Mouse (Mus musculus) MEL (cell line): ENCODE results near the gene Sf1. TPM values are rescaled to one million over a fixed set of nuclear protein-coding genes. Genes with fewer than 3 reads are reported as not detected.

Experiments
- DNase-seq: peaks from one replicate; pipeline ENCODE4 v3.0.0; 2011; ENCODE audit warnings: low read depth, low spot score
- H3K27ac ChIP-seq: 2 replicates; pipeline ENCODE4 v1.5.1; 2012; ENCODE audit warnings: low read depth, mild to moderate bottlenecking, control low read depth, low read length, moderate library complexity; ENCODE audit not compliant: control insufficient read depth
- H3K27me3 ChIP-seq, 2 experiments: fragments of 150-350 bp in 1 of 2; sonication (generic) in 1 of 2; 2 replicates each; pipeline ENCODE4 v1.6.1; 2012; ENCODE audit warnings: low read length in 2 of 2, mild to moderate bottlenecking in 2 of 2, improper control_type of control experiment in 1 of 2, moderate library complexity in 1 of 2; ENCODE audit not compliant: insufficient read depth in 2 of 2, control insufficient read depth in 1 of 2
- H3K36me3 ChIP-seq, 2 experiments: 2 replicates each; pipeline ENCODE4 v1.6.1; 2012 to 2014; ENCODE audit warnings: low read length in 2 of 2, improper control_type of control experiment in 1 of 2, inconsistent platforms in 1 of 2, mild to moderate bottlenecking in 1 of 2; ENCODE audit not compliant: insufficient read depth in 2 of 2, control insufficient read depth in 1 of 2
- H3K4me1 ChIP-seq, 2 experiments: fragments of 150-350 bp in 1 of 2; sonication (generic) in 1 of 2; 2 replicates each; pipeline ENCODE4 v1.6.1; 2012; ENCODE audit warnings: low read length in 2 of 2, improper control_type of control experiment in 1 of 2, mild to moderate bottlenecking in 1 of 2; ENCODE audit not compliant: insufficient read depth in 2 of 2, control insufficient read depth in 1 of 2
- H3K4me3 ChIP-seq, 2 experiments: fragments of 150-350 bp in 1 of 2; sonication (generic) in 1 of 2; 2 replicates each; pipeline ENCODE4 v1.5.1; 2012; ENCODE audit warnings: low read depth in 2 of 2, low read length in 2 of 2, mild to moderate bottlenecking in 2 of 2, moderate library complexity in 2 of 2, control low read depth in 1 of 2, improper control_type of control experiment in 1 of 2; ENCODE audit not compliant: control insufficient read depth in 1 of 2, insufficient read depth in 1 of 2
- H3K79me2 ChIP-seq: 2 replicates; pipeline ENCODE4 v1.6.1; 2012; ENCODE audit warnings: mild to moderate bottlenecking, low read length, moderate library complexity; ENCODE audit not compliant: control insufficient read depth, poor library complexity, insufficient read depth
- H3K9ac ChIP-seq: 2 replicates; pipeline ENCODE4 v1.6.1; 2012; ENCODE audit warnings: low read depth, mild to moderate bottlenecking, control low read depth, low read length, moderate library complexity; ENCODE audit not compliant: control insufficient read depth, poor library complexity, severe bottlenecking
- H3K9me3 ChIP-seq: fragments of 150-350 bp; sonication (generic); replicated peaks from 2 replicates; pipeline ENCODE4 v1.6.1; 2012; ENCODE audit warnings: mild to moderate bottlenecking, low read length, improper control_type of control experiment, moderate library complexity; ENCODE audit not compliant: insufficient read depth
- E2F4 ChIP-seq: IDR thresholded peaks from 2 replicates; pipeline ENCODE4 v1.6.1; 2011; ENCODE audit warnings: low read depth, low read length, improper control_type of control experiment, borderline replicate concordance
- EP300 ChIP-seq, 2 experiments: IDR thresholded peaks; 2 replicates each; pipeline ENCODE4 v1.6.1; 2011; ENCODE audit warnings: improper control_type of control experiment in 2 of 2, low read length in 2 of 2, low read depth in 1 of 2, mild to moderate bottlenecking in 1 of 2
- GABPA ChIP-seq: IDR thresholded peaks from 2 replicates; pipeline ENCODE4 v1.6.1; 2012; ENCODE audit warnings: low read depth, mild to moderate bottlenecking, inconsistent platforms, low read length, improper control_type of control experiment, moderate library complexity
- GATA1 ChIP-seq: IDR thresholded peaks from 2 replicates; pipeline ENCODE4 v1.6.1; 2011; ENCODE audit warnings: low read depth, low read length, improper control_type of control experiment
- HCFC1 ChIP-seq: IDR thresholded peaks from 2 replicates; pipeline ENCODE4 v1.6.1; 2012; ENCODE audit warnings: low read depth, mild to moderate bottlenecking, inconsistent platforms, low read length, improper control_type of control experiment, moderate library complexity
- JUND ChIP-seq: IDR thresholded peaks from 2 replicates; pipeline ENCODE4 v1.6.1; 2011; ENCODE audit warnings: low read depth, mild to moderate bottlenecking, improper control_type of control experiment, low read length
- KAT2A ChIP-seq: conservative IDR thresholded peaks from 2 replicates; pipeline ENCODE4 v1.6.1; 2012; ENCODE audit warnings: low read depth, low read length, improper control_type of control experiment, inconsistent platforms
- MAFK ChIP-seq: IDR thresholded peaks from 2 replicates; pipeline ENCODE4 v1.6.1; 2011; ENCODE audit warnings: low read depth, mild to moderate bottlenecking, low read length, improper control_type of control experiment, borderline replicate concordance
- MAX ChIP-seq: IDR thresholded peaks from 2 replicates; pipeline ENCODE4 v1.6.1; 2011; ENCODE audit warnings: low read length, improper control_type of control experiment
- MXI1 ChIP-seq: IDR thresholded peaks from 2 replicates; pipeline ENCODE4 v1.6.1; 2011; ENCODE audit warnings: mild to moderate bottlenecking, low read depth, low read length, improper control_type of control experiment
- MYB ChIP-seq: IDR thresholded peaks from 2 replicates; pipeline ENCODE4 v1.6.1; 2011; ENCODE audit warnings: mild to moderate bottlenecking, low read depth, low read length, improper control_type of control experiment
- MYC ChIP-seq: IDR thresholded peaks from 2 replicates; pipeline ENCODE4 v1.6.1; 2011; ENCODE audit warnings: low read depth, mild to moderate bottlenecking, low read length, improper control_type of control experiment, moderate library complexity
- POLR2AphosphoS5 ChIP-seq: IDR thresholded peaks from 2 replicates; pipeline ENCODE4 v1.6.1; 2012; ENCODE audit warnings: low read depth, borderline replicate concordance, mild to moderate bottlenecking, inconsistent platforms, low read length, moderate library complexity, mixed read lengths
- RAD21 ChIP-seq: IDR thresholded peaks from 2 replicates; pipeline ENCODE4 v1.6.1; 2011; ENCODE audit warnings: mild to moderate bottlenecking, low read depth, low read length, improper control_type of control experiment
- TAL1 ChIP-seq: IDR thresholded peaks from 2 replicates; pipeline ENCODE4 v1.6.1; 2012; ENCODE audit warnings: mild to moderate bottlenecking, inconsistent platforms, low read length, moderate library complexity, mixed read lengths
- ZNF384 ChIP-seq: IDR thresholded peaks from 2 replicates; pipeline ENCODE4 v1.6.1; 2012; ENCODE audit warnings: low read depth, mild to moderate bottlenecking, inconsistent platforms, low read length, improper control_type of control experiment
- polyA plus RNA-seq, 2 experiments: library from polyadenylated mRNA; stranded (reverse) in 1 of 2; unstranded in 1 of 2; fragments of >175 nt in 1 of 2; fragments of >200 nt in 1 of 2; gene quantifications; 2 replicates each; pipeline versions ENCODE4 v1.2.1 to v1.2.4; 2012; ENCODE audit warnings: low replicate concordance in 2 of 2, low read depth in 1 of 2; ENCODE audit not compliant: insufficient read length in 2 of 2, insufficient read depth in 1 of 2, missing spikeins in 1 of 2
- total RNA-seq: library from RNA; depleted of rRNA; stranded (reverse); fragments of 300-350 nt; gene quantifications from 2 replicates; pipeline ENCODE4 v1.2.3, GENCODE M21; 2012

Gene Sf1
- total and polyA plus RNA-seq, 3 experiments, result 65.7 to 245 (median 211) TPM

- H3K27me3 ChIP-seq, result no peaks in the 10 kb centered on the region
- no peak for TF ChIP-seq MAX
- TF ChIP-seq, all 39 proteins: peak for 0
- Histone ChIP-seq H3K9ac (no peak overlapping the region), H3K79me2 (no peaks in the 10 kb centered on the region; the same call in 1 of the 2 replicates), H3K27ac (no peak overlapping the region), H3K9me3 (no peaks in the 10 kb centered on the region), H3K4me1 (peaks cover 0 to 22% of the 10 kb centered on the region in 2 experiments; a peak in 3 of 4 replicates), H3K4me3 (no peak overlapping the region), H3K36me3 (peaks cover 4 to 11% of the 10 kb centered on the region in 2 experiments)
- DNase-seq, result no peak
Measured at GRCm38 (mm10) chr19:6405433-6405832, 41.9 kb downstream of the Sf1 start.

- Histone ChIP-seq H3K9me3 (no peaks in the 10 kb centered on the region), H3K27me3 (no peaks in the 10 kb centered on the region), H3K27ac (no peak overlapping the region), H3K4me3 (no peak overlapping the region), H3K36me3 (peaks cover 4 to 11% of the 10 kb centered on the region in 2 experiments), H3K9ac (no peak overlapping the region), H3K79me2 (no peaks in the 10 kb centered on the region), H3K4me1 (peaks cover 0 to 16% of the 10 kb centered on the region in 2 experiments; a peak in 2 of 4 replicates)
- DNase-seq, result no peak
- no peak for TF ChIP-seq MYB
- no peak for TF ChIP-seq GATA1
- TF ChIP-seq TAL1, result no peak
- no peak for TF ChIP-seq E2F4
- no peak for TF ChIP-seq MYC
- TF ChIP-seq MAFK, result no peak
- no peak for TF ChIP-seq JUND
- TF ChIP-seq MXI1, result no peak
- no peak for TF ChIP-seq HCFC1
Measured at GRCm38 (mm10) chr19:6407109-6407508, 43.6 kb downstream of the Sf1 start.

- TF ChIP-seq E2F4 (no peak), KAT2A (no peak), GABPA (no peak), MAFK (no peak), EP300 (IDR thresholded peaks at IDR 0.05; ENCODE audit: low read depth in 1 of 2, low read length in 2 of 2) (no peak), RAD21 (no peak), MYB (no peak), MAX (no peak), ZNF384 (no peak), POLR2AphosphoS5 (no peak)
Measured at GRCm38 (mm10) chr19:6407816-6408510, 44.5 kb downstream of the Sf1 start.

More at GRCm38 (mm10) chr19:6407816-6408510, 44.5 kb downstream of the Sf1 start:
- H3K9me3 ChIP-seq, result no peaks in the 10 kb centered on the region
- H3K27me3 ChIP-seq, result no peaks in the 10 kb centered on the region
- no peak overlapping the region for H3K9ac ChIP-seq
- DNase-seq, result no peak
- H3K4me1 ChIP-seq, result peaks cover 0 to 7% of the 10 kb centered on the region in 2 experiments; a peak in 1 of 4 replicates
- no peak overlapping the region for H3K4me3 ChIP-seq
- peaks cover 4 to 7% of the 10 kb centered on the region in 2 experiments for H3K36me3 ChIP-seq
- H3K79me2 ChIP-seq, result no peaks in the 10 kb centered on the region
- H3K27ac ChIP-seq, result no peak overlapping the region
